Mouse (Mus musculus): Measurements from ENCODE around the gene Idh2.

Idh2 gene

GRCm38 (mm10) chr7:80085970-80086715 is 29.0 kb downstream of the Idh2 start:
- no peak for DNase-seq (ENCODE audit: extremely low spot score, low spot score)

- DNase-seq (ENCODE audit: extremely low spot score, low spot score): peak; percentile 74
Observed at GRCm38 (mm10) chr7:80084484-80084931, 30.7 kb downstream of the Idh2 start.

GRCm38 (mm10) chr7:80081586-80082554 is 33.3 kb downstream of the Idh2 start:
- DNase-seq (ENCODE audit: extremely low spot score, low spot score): no peak

GRCm38 (mm10) chr7:80078792-80079301 is 36.3 kb downstream of the Idh2 start:
- peak; percentile 50 for DNase-seq (ENCODE audit: extremely low spot score, low spot score)

GRCm38 (mm10) chr7:80077801-80078200 is 37.4 kb downstream of the Idh2 start:
- DNase-seq (ENCODE audit: extremely low spot score, low spot score): no peak

GRCm38 (mm10) chr7:80076961-80077716 is 38.1 kb downstream of the Idh2 start:
- no peak for DNase-seq (ENCODE audit: extremely low spot score, low spot score)

- DNase-seq (ENCODE audit: extremely low spot score, low spot score): peak; percentile 36
Observed at GRCm38 (mm10) chr7:80075946-80076583, 39.1 kb downstream of the Idh2 start.

GRCm38 (mm10) chr7:80074921-80075441 is 40.2 kb downstream of the Idh2 start:
- no peak for DNase-seq (ENCODE audit: extremely low spot score, low spot score)

GRCm38 (mm10) chr7:80073506-80073905 is 41.7 kb downstream of the Idh2 start:
- DNase-seq (ENCODE audit: extremely low spot score, low spot score): no peak

- DNase-seq (ENCODE audit: extremely low spot score, low spot score): no peak
Observed at GRCm38 (mm10) chr7:80072297-80072696, 42.9 kb downstream of the Idh2 start.

- DNase-seq (ENCODE audit: extremely low spot score, low spot score): no peak
Observed at GRCm38 (mm10) chr7:80071209-80071608, 44.0 kb downstream of the Idh2 start.

- no peak for DNase-seq (ENCODE audit: extremely low spot score, low spot score)
Observed at GRCm38 (mm10) chr7:80069615-80070327, 45.4 kb downstream of the Idh2 start.

- no peak for DNase-seq (ENCODE audit: extremely low spot score, low spot score)
Observed at GRCm38 (mm10) chr7:80068341-80068740, 46.9 kb downstream of the Idh2 start.

GRCm38 (mm10) chr7:80066675-80067455 is 48.3 kb downstream of the Idh2 start:
- no peak for DNase-seq (ENCODE audit: extremely low spot score, low spot score)

- no peak for DNase-seq (ENCODE audit: extremely low spot score, low spot score)
Observed at GRCm38 (mm10) chr7:80065250-80065649, 49.9 kb downstream of the Idh2 start.

GRCm38 (mm10) chr7:80063902-80064736 is 51.1 kb downstream of the Idh2 start:
- peak; percentile 12 for DNase-seq (ENCODE audit: extremely low spot score, low spot score)

GRCm38 (mm10) chr7:80063244-80063643 is 51.9 kb downstream of the Idh2 start:
- peak; percentile 11 for DNase-seq (ENCODE audit: extremely low spot score, low spot score)

Measured in neural tube, embryonic 10.5 days (tissue).